Mouse (Mus musculus) lung, postnatal 14 days (tissue): ENCODE data around the gene Cartpt.
"Not testable (repeated sequence)": the region's sequence is repeated elsewhere in the genome, so short reads cannot be mapped to it uniquely, and the experiment has no call there.

Experiments used
- DNase-seq: peaks from one replicate; pipeline ENCODE4 v3.0.0; 2021

Gene Cartpt

GRCm38 (mm10) chr13:99853131-99853530, 47.8 kb downstream of the Cartpt start:
- DNase-seq, result no peak

- not testable (repeated sequence) for DNase-seq
Measured at GRCm38 (mm10) chr13:99852416-99852815, 48.5 kb downstream of the Cartpt start.

- DNase-seq, result peak; percentile 20
Measured at GRCm38 (mm10) chr13:99851026-99851425, 49.9 kb downstream of the Cartpt start.

GRCm38 (mm10) chr13:99849597-99849996, 51.3 kb downstream of the Cartpt start:
- DNase-seq, result no peak
